Mouse (Mus musculus) brain, embryonic 14.5 days (tissue): Measurements from ENCODE around the gene Gnmt.

Experiments used
- CTCF ChIP-seq: fragments of 200-500 bp; IDR thresholded peaks from 2 replicates; pipeline ENCODE4 v1.5.1; 2012; ENCODE audit warnings: inconsistent platforms, mild to moderate bottlenecking, moderate library complexity, borderline replicate concordance; ENCODE audit not compliant: insufficient read depth, insufficient read length; ENCODE audit errors: extremely low read depth
- POLR2A ChIP-seq: fragments of 200-500 bp; IDR thresholded peaks from 2 replicates; pipeline ENCODE4 v1.6.1; 2012; ENCODE audit warnings: mild to moderate bottlenecking, inconsistent platforms, borderline replicate concordance; ENCODE audit not compliant: poor library complexity, insufficient read depth, insufficient read length, severe bottlenecking; ENCODE audit errors: extremely low read depth

GRCm38 (mm10) chr17:46712442-46712841, 16.5 kb downstream of the Gnmt start:
- TF ChIP-seq CTCF (no peak), POLR2A (no peak)
